Mouse (Mus musculus) lung, postnatal 36 days (tissue): ENCODE data around the gene Birc2.

Source experiments
- DNase-seq: peaks from one replicate; pipeline ENCODE4 v3.0.0; 2022; ENCODE audit warnings: mixed read lengths

Gene Birc2

DNA sequence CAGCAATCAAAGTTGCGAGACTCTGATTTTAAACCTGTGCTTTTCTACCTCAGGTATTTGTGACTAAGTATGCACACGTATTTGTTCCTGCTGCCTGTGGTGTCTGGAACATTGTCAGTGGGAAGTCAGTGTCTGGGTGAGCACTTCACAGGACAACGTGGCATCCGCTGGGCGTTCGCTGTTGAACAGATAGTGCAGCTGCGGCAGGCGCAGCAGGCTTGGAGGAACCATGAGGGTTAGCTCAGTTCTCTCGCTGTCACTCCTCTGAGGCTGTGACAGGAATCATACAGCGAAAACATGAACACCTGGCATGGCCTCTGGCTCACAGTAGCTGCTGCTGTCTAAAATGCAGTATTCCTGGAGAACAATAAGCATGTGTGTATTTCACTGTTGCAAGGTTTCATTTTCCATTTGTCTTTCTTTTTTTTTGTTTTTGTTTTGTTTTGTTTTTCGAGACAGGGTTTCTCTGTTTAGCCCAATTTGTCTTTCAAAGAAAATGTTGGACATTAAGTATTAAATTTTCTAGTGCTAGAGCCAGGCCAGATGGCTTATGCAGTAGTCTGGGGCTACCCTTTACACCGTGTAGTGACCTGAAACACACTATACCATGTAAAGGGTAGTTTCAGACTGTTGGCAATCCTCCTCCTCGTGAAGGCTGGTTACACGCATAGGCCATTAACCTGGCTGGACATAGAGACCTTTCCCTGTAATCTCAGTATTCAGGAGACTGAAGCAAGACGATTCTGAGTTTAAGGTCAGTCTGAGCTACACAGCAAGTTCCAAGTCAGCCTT is 52.8 kb downstream of the Birc2 start:
- DNase-seq: no peak

DNA sequence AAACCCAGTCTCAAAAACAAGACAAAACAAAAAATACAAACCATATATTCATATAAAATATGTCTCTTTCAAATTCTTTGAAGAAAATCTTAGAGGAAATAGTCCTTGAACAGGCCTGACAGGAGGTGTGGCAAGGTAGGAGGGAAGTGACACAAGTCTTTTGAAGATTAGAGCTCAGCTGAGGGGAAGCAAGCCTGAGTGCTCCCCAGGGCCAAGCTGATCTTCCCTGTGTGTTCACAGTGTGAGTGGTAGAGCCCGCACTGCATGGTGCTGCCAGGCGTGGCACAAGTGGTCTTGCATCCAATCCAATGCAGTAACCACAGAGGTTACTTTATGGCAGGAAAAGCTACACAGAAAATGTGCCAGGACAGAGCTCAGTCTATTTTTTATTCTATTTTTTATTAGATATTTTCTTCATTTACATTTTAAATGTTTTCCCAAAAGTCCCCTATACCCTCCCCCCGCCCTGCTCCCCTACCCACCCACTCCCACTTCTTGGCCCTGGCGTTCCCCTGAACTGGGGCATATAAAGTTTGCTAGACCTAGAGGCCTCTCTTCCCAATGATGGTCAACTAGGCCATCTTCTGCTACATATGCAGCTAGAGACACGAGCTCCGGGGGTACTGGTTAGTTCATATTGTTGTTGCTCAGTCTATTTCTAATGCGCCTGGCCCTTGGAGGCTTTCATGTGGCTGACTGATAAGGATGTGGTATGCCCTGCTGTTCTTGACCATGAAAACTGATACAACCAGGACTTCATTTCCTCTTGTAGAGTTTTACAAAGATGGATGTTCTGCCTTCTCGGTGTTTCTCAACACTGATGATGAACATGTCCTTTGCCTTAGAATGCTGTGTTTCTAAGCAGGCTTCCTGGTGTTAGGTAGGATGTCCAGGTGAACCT is 56.4 kb downstream of the Birc2 start:
- DNase-seq: no peak

DNA sequence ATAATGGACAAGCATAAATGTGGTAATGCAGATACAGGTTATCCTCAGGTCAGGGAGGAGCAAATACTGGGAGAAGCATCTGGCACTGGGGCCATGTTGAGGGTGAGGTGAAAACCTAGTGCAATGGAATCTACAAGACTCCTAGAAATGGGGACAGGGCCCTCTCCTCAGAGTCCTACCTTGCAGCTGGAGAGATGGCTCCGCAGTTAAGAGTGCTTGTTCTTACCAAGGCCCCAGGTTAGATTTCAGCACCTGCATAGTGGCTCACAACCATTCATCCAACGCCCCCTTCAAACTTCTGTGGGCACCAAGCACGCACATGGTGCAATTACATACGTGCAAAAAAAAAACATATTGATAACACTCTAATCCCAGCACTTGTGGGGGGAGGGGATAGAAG is 57.1 kb downstream of the Birc2 start:
- no peak for DNase-seq

DNA sequence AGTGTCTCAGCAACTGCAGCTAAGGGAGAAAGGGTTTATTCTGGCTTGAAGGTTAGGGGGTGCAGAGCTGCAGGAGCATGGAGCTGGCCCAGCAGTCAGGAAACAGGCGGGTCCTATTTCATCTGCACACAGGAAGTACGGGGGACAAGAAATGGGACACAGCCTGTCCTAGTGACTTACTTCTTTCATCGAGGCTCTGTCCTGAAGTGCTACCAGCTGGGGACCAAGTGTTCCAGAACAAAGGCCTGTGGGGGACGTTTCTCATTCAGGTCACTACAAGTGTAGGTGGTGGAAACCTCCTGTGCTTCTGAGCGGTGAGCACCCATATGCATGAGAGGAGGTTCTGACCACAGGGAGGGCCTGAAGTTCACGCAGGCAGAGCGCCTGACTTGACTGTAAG is 58.1 kb downstream of the Birc2 start:
- DNase-seq: no peak

DNA sequence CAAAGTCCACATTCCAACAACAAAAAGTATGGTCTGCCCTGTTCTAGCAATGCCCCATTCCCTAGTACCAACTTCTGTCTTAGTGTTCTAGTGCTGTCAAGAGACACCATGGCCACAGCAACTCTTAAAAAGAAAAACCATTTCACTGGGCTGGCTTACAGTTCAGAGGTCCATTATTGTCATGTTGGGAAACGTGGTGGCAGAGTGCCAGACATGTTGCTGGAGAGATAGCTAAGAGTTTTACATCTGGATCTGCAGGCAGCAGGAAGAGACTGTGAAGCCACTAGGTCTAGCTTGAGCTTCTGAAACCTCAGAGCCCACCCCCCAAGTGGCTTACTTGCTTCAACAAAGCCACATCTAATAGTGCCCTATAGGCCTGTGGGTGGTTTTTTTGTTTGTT is 59.2 kb downstream of the Birc2 start:
- no peak for DNase-seq

DNA sequence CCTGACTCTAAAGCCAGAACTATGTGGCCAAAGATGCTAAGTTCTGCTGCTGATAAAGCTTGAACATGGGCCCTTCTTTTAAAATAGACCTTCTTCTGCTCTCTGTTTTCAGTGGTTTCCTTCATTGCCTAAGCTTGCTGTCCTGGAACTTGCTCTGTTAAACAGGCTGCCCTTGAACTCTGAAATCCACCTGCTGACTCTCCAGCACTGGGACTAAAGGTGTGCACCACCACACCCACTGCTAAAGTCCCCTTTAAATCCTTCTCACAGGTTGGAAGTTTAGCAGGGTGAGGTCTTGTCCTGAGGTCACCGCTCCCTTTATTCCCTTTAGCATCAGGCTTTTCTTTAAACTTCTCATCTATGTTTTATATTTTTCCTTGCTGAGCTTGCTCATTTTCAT is 59.9 kb downstream of the Birc2 start:
- DNase-seq: no peak

DNA sequence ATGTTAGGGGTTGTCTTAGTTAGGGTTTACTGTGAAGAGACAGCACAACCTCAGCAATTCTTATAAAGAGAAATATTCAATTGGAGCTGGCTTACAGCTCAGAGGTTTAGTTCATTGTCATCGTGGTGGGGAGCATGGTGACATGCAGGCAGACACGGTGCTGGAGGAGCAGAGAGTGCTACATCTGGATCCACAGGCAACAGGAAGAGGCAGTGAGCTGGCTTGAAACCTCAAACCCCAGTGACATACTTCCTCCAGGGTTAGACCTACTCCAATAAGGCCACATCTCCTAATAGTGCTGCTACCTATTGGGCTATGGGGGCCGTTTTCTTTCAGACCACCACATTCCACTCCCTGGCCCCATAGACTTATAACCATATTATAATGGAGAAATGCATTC is 60.9 kb downstream of the Birc2 start:
- DNase-seq: no peak

DNA sequence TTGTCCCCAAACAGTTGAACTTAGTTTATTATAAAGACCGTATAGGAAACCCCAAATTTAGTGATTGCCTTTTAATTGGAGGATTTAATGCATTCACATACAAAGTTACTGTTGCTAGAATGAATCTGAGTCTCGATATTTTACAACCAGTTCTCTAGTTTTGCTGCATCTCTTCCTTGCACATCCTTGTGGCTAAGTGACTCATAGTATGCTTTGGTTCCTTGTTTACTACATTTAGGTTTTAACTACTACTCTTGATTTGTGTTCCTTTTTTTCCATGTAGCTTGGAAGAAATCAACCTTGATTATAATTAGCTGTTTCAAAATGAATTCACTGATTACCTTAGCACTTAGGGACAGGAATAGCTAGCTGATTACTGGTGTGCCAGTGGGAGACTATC is 61.9 kb downstream of the Birc2 start:
- no peak for DNase-seq

DNA sequence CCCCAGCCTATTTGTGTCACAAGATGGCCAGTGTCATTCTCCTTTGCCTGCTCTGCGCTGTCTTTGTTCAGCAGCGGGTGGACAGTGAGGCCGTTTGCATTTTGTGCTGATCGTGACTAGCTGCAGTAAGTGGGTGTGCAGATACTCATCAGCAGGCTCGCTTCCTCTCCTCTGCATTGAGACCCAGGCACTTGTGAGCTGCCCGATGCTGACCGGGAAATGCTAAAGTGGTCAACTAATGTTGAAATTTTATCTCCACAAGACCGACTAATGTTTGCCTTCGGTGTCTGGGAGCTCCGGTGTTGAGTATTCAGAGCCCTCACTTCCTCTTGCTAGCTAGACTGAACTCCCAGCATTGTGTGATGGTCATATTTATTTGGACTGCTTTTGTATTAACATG is 62.3 kb downstream of the Birc2 start:
- peak; percentile 25 for DNase-seq

DNA sequence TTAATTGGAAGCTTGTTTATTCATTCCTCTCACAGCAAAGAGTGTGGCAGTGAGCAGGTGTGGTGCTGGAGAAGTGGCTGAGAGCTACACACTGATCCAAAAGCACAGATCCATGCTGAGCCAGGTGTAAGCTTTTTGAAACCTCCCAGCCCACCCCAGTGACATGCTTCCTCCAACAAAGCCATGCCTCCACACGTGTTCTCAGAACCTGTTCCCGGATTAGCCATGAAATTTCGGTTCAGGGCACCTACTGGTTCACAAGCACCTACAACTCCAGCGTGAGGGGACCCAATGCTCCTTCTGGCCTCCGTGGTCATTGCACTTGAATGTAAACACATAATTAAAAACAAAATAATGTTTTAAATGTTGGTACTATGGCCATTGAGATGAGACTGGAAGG is 63.2 kb downstream of the Birc2 start:
- DNase-seq: no peak

DNA sequence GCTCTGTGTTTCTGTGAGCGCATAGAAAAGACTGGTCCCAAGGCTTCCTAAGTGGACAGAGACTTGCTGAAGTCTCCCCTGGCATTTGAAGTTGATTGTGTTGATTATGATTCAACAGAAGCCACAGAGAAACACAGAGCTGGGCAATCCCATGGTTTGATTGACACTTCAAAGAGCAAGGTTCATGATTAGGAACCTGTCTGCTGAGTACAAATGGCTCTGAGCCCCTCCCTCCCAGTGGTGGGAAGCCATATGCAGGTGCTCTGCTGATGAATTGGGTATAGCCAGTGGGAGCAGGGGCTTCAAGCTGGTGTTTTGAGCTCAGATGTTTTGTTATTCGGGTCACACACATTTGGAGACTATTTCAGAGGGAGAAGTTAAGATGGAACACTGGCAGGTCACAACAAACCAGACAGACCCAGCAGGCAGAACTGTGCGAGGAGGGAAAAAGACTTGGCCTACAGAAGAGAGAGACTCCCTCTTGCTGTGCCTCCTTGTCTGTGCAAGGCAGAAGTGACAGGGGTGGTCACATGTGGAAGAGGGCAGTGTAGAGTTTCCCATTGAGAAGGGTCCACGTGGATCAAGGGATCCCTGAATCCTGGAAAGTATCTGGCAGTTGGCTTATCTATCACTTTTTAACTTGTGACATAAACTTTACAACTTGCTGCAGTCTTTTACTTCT is 64.0 kb downstream of the Birc2 start:
- no peak for DNase-seq

DNA sequence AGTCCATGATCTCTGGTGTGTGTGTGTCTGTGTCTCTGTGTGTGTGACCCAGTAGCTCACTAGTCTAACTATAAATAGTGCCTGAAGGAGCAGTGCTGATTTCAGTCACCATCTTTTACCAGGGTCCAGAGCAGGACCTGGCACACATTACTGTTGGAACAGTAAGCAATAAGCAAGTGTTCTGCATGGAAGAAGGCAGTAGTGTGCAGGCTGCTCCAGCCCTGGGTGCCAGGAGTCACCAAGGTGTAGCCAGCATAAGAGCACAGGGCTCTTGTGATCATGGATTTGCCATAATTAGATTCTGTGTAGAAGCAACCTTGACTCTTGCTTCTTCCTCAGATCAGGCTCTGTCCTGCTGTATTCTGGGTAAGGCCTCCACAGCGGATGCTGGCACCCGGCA is 64.5 kb downstream of the Birc2 start:
- no peak for DNase-seq

DNA sequence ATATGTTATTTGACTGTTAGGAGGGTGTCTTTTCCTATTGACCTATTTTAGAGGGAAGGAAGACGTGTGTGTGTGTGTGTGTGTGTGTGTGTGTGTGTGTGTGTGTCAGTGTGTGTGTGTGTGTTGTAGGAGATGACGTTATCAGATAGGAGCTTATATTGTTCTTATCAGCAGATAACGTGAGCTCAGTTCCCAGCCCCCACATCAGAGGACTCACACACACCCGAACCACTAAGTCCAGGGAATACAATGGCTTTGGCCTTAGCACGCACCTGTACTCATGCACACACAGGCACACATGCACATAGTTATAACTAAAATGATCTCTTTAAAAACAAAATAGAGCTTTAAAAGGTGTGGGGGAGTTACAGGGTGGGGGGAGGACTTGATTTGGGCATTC is 67.4 kb downstream of the Birc2 start:
- no peak for DNase-seq

DNA sequence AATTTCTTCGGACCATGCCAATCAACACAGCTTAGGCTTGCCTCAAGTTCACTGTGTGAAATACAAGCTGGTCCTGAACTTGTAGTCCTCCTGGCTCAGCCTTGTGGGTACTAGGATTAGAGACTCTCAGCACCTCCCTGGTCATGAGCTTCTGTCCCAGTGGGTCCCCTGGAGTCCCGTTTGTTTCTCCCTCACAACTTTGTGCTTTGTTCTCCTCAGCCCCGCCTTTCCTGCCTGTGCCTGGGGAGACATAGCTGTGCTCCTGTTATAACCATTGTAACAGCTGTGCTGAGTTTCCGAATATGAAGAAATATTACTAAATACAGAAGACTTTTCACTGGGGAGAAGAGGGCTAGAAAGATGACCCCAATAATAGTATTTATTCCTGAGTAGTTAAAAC is 67.8 kb downstream of the Birc2 start:
- DNase-seq: peak; percentile 30
